Mouse (Mus musculus): ENCODE data around the gene Smyd4. TPM values are rescaled to one million over a fixed set of nuclear protein-coding genes. Genes with fewer than 3 reads are reported as not detected.
A peak's percentile ranks its signal among the peaks of the same experiment; 100 is the strongest.

Gene Smyd4
- polyA plus RNA-seq (2012; rRNA removed): 4.0 and 4.7 TPM in 2 replicates

DNA sequence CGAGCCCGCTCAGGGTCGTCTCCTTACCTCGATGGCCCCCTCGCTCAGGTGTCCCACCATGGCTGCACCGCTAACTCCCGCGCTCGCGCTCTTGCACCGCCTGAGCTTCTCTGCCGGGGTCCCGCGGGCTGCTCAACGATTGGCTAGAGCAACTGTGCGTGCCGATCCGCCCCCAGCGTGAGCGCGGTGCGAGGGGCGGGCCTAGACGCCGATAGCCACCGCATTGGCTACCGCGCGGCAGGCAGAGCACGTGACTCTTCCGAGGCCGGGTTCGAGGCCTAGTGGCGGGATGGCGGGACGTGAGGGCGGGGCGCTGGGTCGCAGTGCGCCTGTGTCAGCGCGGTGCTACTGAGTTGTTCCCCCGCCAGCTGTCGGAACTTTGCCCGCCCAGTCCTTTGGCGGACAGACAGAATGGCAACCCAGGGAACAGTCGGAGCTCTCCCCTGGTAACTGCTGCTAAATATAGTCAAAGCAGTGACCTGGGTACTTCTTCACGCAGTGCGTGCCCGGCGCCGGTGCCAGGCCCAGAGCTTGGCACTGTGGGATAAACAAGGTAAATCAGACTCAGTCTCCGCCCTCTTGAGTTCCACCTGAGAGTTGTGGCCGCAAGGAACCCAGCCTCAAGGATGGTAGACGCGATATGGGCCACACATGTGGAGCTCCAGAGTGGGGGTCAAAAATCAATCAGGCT lies at the start of gene Smyd4, which contains the start of gene Rpa1:
Gene Smyd4, plus strand, starts transcription at position 235 of the 691 bp plus-strand sequence.
Gene Rpa1, minus strand, starts transcription at position 126 of the 691 bp plus-strand sequence.
- Histone ChIP-seq H3K36me3 (ENCODE audit: control insufficient read depth, insufficient read depth, low read length) (no peaks in the 10 kb centered on the region; the same call in 1 of the 2 replicates), H3K4me3 (ENCODE audit: extremely low read depth, insufficient read depth, insufficient read length) (peak within 1 kb of the TSS; percentile 98), H3K27ac (ENCODE audit: insufficient read depth, low read length) (peak within 1 kb of the TSS; percentile 88), H3K4me1 (ENCODE audit: control insufficient read depth, insufficient read depth, insufficient read length) (peaks cover 22% of the 10 kb centered on the region), H3K27me3 (ENCODE audit: control insufficient read depth, insufficient read depth, low read length) (no peaks in the 10 kb centered on the region)
- no peak for TF ChIP-seq CTCF (IDR thresholded peaks at IDR 0.05; ENCODE audit: extremely low read depth, insufficient read depth, insufficient read length, insufficient replicate concordance)
- TF ChIP-seq POLR2A (IDR thresholded peaks at IDR 0.05; ENCODE audit: low read depth, low read length): peak; percentile 22; the same call in 1 of the 2 replicates
- peak; percentile 81 to 93 for DNase-seq (ENCODE audit: low read depth in 1 of 2, low spot score in 2 of 2)
- under 1% methylated on average over 56 of the region's 56 CpGs for WGBS

DNA sequence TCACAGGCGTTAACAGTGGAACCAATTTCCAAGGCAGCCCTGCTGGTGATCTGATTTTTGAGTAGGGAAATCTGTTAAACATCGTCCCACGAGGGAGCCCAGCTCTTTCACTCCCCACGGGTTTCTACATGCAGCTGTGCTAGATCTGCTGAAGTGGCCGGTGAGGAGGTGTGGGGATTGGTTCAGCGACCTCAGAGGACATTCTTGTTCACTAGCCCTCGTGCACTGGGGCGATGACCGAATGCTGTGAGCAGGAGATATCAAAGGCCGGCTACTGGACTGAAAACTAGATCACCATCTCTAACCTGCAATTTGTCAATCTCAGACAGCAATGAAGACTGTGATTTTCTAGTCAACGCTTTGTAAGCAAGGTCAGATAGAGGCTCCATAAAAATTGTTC lies 49.7 kb upstream of the Smyd4 start:
- peaks cover 2% of the 10 kb centered on the region; the same call in 1 of the 2 replicates for H3K4me1 ChIP-seq (ENCODE audit: control insufficient read depth, insufficient read depth, insufficient read length)
- no peak for TF ChIP-seq POLR2A (IDR thresholded peaks at IDR 0.05; ENCODE audit: low read depth, low read length)
- no peak for TF ChIP-seq CTCF (IDR thresholded peaks at IDR 0.05; ENCODE audit: extremely low read depth, insufficient read depth, insufficient read length, insufficient replicate concordance)
- DNase-seq (ENCODE audit: low read depth in 1 of 2, low spot score in 2 of 2): no peak
- 64% methylated on average over 11 of the region's 11 CpGs for WGBS
- H3K27ac ChIP-seq (ENCODE audit: insufficient read depth, low read length): no peak overlapping the region
- no peaks in the 10 kb centered on the region for H3K27me3 ChIP-seq (ENCODE audit: control insufficient read depth, insufficient read depth, low read length)
- peaks cover 15% of the 10 kb centered on the region for H3K36me3 ChIP-seq (ENCODE audit: control insufficient read depth, insufficient read depth, low read length)
- no peak overlapping the region for H3K4me3 ChIP-seq (ENCODE audit: extremely low read depth, insufficient read depth, insufficient read length)

DNA sequence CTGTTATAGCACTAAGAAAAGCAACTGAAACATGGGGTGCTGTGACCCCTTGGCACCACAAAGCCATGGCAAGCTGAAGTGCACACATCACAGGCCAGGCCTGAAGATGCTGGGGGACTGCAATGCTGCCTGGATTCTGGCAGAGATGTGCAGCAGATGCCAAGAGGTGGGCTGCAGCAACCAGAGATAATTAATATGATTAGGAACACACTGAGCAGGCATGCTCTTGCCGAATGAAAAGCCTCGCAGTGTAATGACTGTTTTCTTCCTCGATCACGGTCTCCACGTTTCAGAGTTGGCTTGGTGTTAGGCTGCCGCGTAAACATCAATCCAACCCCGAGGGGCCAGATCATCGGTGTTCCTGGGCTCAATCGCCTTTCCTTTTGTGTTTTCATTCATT lies 48.4 kb upstream of the Smyd4 start:
- peaks cover 19% of the 10 kb centered on the region for H3K36me3 ChIP-seq (ENCODE audit: control insufficient read depth, insufficient read depth, low read length)
- TF ChIP-seq CTCF (IDR thresholded peaks at IDR 0.05; ENCODE audit: extremely low read depth, insufficient read depth, insufficient read length, insufficient replicate concordance) (no peak), POLR2A (IDR thresholded peaks at IDR 0.05; ENCODE audit: low read depth, low read length) (no peak)

DNA sequence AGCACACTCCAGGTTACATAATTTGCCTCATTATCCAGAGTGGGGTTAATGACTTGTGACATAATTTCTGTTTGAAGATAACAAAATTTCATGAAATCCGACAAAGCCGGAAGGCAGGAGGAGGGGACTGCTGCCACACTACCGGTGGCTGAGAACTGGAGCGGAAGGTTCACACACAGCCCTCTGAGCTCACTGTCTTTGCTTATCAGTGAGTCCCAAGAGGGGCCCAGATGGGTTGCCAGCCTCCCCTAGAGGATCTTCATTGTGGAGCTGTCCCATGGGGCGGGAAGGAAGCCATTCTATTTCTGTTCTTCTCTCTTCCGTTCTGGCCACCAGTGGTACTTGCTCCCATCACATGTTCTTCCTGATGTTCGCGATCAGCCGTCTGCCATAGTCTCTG lies 47.3 kb upstream of the Smyd4 start:
- no peaks in the 10 kb centered on the region for H3K27me3 ChIP-seq (ENCODE audit: control insufficient read depth, insufficient read depth, low read length)
- no peak overlapping the region for H3K4me3 ChIP-seq (ENCODE audit: extremely low read depth, insufficient read depth, insufficient read length)
- H3K27ac ChIP-seq (ENCODE audit: insufficient read depth, low read length): peak overlapping the region; percentile 31; the same call in 1 of the 2 replicates
- peaks cover 2% of the 10 kb centered on the region; the same call in 1 of the 2 replicates for H3K4me1 ChIP-seq (ENCODE audit: control insufficient read depth, insufficient read depth, insufficient read length)
- DNase-seq (ENCODE audit: low read depth in 1 of 2, low spot score in 2 of 2): no peak
- WGBS: 55% methylated on average over 9 of the region's 9 CpGs
- peaks cover 28% of the 10 kb centered on the region for H3K36me3 ChIP-seq (ENCODE audit: control insufficient read depth, insufficient read depth, low read length)
- TF ChIP-seq CTCF (IDR thresholded peaks at IDR 0.05; ENCODE audit: extremely low read depth, insufficient read depth, insufficient read length, insufficient replicate concordance) (no peak), POLR2A (IDR thresholded peaks at IDR 0.05; ENCODE audit: low read depth, low read length) (no peak)

More for the DNA sequence above, 48.4 kb upstream of the Smyd4 start:
- WGBS: 92% methylated on average over 10 of the region's 10 CpGs
- DNase-seq (ENCODE audit: low read depth in 1 of 2, low spot score in 2 of 2): no peak
- no peaks in the 10 kb centered on the region for H3K27me3 ChIP-seq (ENCODE audit: control insufficient read depth, insufficient read depth, low read length)
- H3K4me3 ChIP-seq (ENCODE audit: extremely low read depth, insufficient read depth, insufficient read length): no peak overlapping the region
- H3K4me1 ChIP-seq (ENCODE audit: control insufficient read depth, insufficient read depth, insufficient read length): peaks cover 2% of the 10 kb centered on the region; the same call in 1 of the 2 replicates
- H3K27ac ChIP-seq (ENCODE audit: insufficient read depth, low read length): no peak overlapping the region

DNA sequence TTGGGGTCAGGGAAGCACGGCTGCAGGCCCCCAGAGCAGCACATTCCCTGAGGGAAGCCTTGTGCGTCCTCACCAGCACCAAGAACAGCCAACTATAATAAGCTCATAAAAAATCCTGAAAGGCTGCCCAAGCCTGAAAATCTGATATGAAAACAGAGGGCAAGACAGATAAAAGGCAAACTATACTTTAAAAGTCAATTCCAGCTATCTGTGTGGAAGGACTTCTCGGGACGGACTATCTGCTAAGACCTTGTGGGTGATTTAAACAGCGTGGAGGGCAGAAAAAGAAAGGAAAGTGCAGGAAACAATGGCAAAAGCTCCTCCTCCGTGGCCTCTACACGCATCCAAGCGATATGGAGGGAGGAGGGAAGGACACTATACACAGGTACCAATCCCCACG lies 43.4 kb upstream of the Smyd4 start:
- peaks cover 56% of the 10 kb centered on the region for H3K36me3 ChIP-seq (ENCODE audit: control insufficient read depth, insufficient read depth, low read length)
- H3K27me3 ChIP-seq (ENCODE audit: control insufficient read depth, insufficient read depth, low read length): no peaks in the 10 kb centered on the region
- TF ChIP-seq CTCF (IDR thresholded peaks at IDR 0.05; ENCODE audit: extremely low read depth, insufficient read depth, insufficient read length, insufficient replicate concordance): no peak
- TF ChIP-seq POLR2A (IDR thresholded peaks at IDR 0.05; ENCODE audit: low read depth, low read length): no peak
- H3K4me3 ChIP-seq (ENCODE audit: extremely low read depth, insufficient read depth, insufficient read length): no peak overlapping the region
- H3K4me1 ChIP-seq (ENCODE audit: control insufficient read depth, insufficient read depth, insufficient read length): peaks cover 2% of the 10 kb centered on the region; the same call in 1 of the 2 replicates
- 84% methylated on average over 9 of the region's 9 CpGs for WGBS
- no peak overlapping the region for H3K27ac ChIP-seq (ENCODE audit: insufficient read depth, low read length)
- DNase-seq (ENCODE audit: low read depth in 1 of 2, low spot score in 2 of 2): no peak

DNA sequence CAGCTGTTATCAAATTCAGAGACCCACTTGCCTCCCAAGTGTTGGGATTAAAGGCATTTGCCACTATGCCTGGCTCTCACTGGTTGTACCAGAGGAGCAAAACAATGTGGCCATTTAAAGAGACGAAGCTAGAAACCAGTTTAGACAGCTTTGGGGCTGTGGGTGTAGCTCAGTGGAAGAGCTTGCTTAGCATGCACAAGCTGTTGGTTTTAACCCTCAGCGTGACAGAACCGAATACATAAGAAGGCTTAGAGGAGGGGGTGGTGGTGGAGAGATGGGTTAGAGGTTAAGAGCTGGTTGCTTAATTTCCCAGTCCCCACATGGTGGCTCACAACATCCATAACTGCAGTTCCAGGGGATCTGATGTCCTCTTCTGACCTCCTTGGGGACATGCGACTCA lies 39.6 kb upstream of the Smyd4 start:
- WGBS: 94% methylated on average over 4 of the region's 4 CpGs
- Histone ChIP-seq H3K27me3 (ENCODE audit: control insufficient read depth, insufficient read depth, low read length) (no peaks in the 10 kb centered on the region), H3K4me3 (ENCODE audit: extremely low read depth, insufficient read depth, insufficient read length) (no peak overlapping the region), H3K36me3 (ENCODE audit: control insufficient read depth, insufficient read depth, low read length) (peaks cover 76% of the 10 kb centered on the region), H3K4me1 (ENCODE audit: control insufficient read depth, insufficient read depth, insufficient read length) (no peaks in the 10 kb centered on the region), H3K27ac (ENCODE audit: insufficient read depth, low read length) (no peak overlapping the region)
- TF ChIP-seq POLR2A (IDR thresholded peaks at IDR 0.05; ENCODE audit: low read depth, low read length): no peak
- TF ChIP-seq CTCF (IDR thresholded peaks at IDR 0.05; ENCODE audit: extremely low read depth, insufficient read depth, insufficient read length, insufficient replicate concordance): no peak
- no peak for DNase-seq (ENCODE audit: low read depth in 1 of 2, low spot score in 2 of 2)

DNA sequence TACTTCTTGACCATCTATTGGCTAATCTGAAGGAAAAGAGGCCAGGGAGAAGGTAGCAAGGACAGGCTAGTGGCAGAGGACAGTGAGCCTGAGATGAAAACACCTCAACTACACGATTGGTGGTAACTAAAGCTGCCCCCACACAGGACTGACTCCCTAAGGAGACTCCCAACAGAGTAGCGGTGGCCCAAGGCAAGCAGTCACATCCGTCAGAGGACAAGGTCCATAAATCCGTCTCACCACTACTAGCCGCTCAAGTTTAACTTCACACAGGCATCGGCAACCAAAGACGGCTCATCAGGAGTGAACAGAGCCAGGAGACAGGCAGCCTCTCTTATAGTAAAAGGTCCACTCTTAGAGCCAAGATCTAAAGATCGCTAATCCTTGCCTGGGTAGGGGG lies 37.4 kb upstream of the Smyd4 start:
- TF ChIP-seq POLR2A (IDR thresholded peaks at IDR 0.05; ENCODE audit: low read depth, low read length) (no peak), CTCF (IDR thresholded peaks at IDR 0.05; ENCODE audit: extremely low read depth, insufficient read depth, insufficient read length, insufficient replicate concordance) (no peak)
- Histone ChIP-seq H3K27me3 (ENCODE audit: control insufficient read depth, insufficient read depth, low read length) (no peaks in the 10 kb centered on the region), H3K4me1 (ENCODE audit: control insufficient read depth, insufficient read depth, insufficient read length) (no peaks in the 10 kb centered on the region), H3K36me3 (ENCODE audit: control insufficient read depth, insufficient read depth, low read length) (peaks cover 77% of the 10 kb centered on the region), H3K4me3 (ENCODE audit: extremely low read depth, insufficient read depth, insufficient read length) (no peak overlapping the region), H3K27ac (ENCODE audit: insufficient read depth, low read length) (no peak overlapping the region)
- WGBS: 97% methylated on average over 8 of the region's 8 CpGs
- no peak for DNase-seq (ENCODE audit: low read depth in 1 of 2, low spot score in 2 of 2)
